Mouse (Mus musculus): ENCODE data around the gene Wee2.

DNA sequence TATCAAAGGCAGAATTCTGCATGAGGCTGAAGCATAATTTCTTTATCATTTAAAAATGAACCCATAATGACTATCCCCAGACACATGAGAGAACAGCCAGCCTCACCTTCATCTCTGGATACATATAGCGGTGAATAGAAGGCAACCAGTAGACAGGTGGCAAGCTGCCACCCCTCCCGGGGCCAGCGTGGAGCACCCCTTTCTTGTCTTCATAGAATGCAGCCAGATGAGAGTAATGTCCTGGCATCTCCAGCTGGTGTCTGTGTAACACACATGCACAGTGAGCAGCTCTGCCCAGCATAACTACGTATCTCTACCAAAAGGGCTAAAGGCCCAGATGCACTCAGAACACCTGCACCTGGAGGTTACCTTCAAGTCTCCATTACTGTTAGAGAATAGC is 20.5 kb upstream of the Wee2 start:
- TF ChIP-seq CTCF (IDR thresholded peaks at IDR 0.05 in 2 of 3, conservative IDR thresholded peaks at IDR 0.05 in 1 of 3; ENCODE audit: control insufficient read depth in 1 of 3, insufficient read depth in 1 of 3, low read depth in 2 of 3, low read length in 3 of 3, poor library complexity in 1 of 3, severe bottlenecking in 1 of 3) (no peak), MYC (IDR thresholded peaks at IDR 0.05; ENCODE audit: low read depth, low read length) (no peak), POLR2A (IDR thresholded peaks at IDR 0.05; ENCODE audit: control insufficient read depth in 1 of 2, insufficient read depth in 1 of 2, low read depth in 1 of 2, low read length in 2 of 2, poor library complexity in 1 of 2) (no peak), MAFK (IDR thresholded peaks at IDR 0.05; ENCODE audit: borderline replicate concordance, low read depth, low read length) (no peak), POLR2AphosphoS2 (IDR thresholded peaks at IDR 0.05; ENCODE audit: low read length) (no peak), MEF2A (IDR thresholded peaks at IDR 0.05; ENCODE audit: extremely low read depth, insufficient replicate concordance, low read depth, low read length, poor library complexity, severe bottlenecking) (no peak), ZNF384 (IDR thresholded peaks at IDR 0.05; ENCODE audit: low read depth, low read length) (no peak)
